Mouse (Mus musculus): ENCODE measurements around the gene Tmpo.

DNA sequence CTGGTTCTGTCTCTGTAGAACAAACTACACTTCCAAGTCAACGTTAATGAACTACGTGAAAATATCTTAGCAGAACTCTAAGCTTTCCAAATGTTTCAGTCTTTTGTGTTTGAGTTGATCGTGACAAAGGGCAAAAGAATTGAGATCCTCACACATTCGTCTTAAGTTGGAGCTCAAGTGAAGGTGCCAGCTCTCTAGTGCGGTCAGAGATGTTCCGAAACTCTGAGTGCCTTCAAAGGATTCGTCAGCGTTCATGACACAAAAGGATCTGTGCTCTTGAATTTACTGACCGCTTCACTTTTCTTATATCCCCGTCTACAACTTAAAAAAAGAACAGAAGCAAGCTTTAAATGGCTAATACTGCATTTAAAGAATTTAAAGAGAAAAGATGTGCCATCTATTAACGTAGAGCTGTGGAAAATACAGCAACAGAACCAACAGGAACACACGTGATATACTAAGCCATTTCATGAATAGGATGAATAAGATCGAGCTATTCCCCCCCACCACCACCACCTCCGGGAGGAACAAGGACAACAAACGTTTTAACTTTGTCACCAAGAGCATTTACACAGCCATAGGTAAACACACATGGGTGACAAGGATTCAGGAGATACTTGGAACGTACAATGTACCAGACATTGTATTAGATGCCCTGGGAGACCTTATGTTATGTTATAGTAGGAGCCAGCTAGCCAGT lies 1.3 kb upstream of the Tmpo start:
- no peak for TF ChIP-seq CTCF (conservative IDR thresholded peaks at IDR 0.05; ENCODE audit: low read length)
- no peak for TF ChIP-seq NANOG (IDR thresholded peaks at IDR 0.05; ENCODE audit: borderline replicate concordance, low read length)
